Mouse (Mus musculus) liver, embryonic 13.5 days (tissue): ENCODE measurements around the gene Plek. TPM values are rescaled to one million over a fixed set of nuclear protein-coding genes. Genes with fewer than 3 reads are reported as not detected.
A peak's percentile ranks its signal among the peaks of the same experiment; 100 is the strongest.

ENCODE experiments used
- ATAC-seq: fragments of 200-750 bp; cut with Nextera tagmentation; 2 replicates; pipeline ENCODE4 v1.8.0; 2017; ENCODE audit warnings: low read depth, mild to moderate bottlenecking, moderate number of reproducible peaks, moderate library complexity
- DNase-seq: peaks from one replicate; pipeline ENCODE4 v3.0.0; 2022
- H3K27ac ChIP-seq: fragments of 300-500 bp; sonication (generic); 2 replicates; pipeline ENCODE4 v1.5.1; 2015; ENCODE audit warnings: moderate library complexity, mild to moderate bottlenecking, inconsistent platforms
- H3K27me3 ChIP-seq: fragments of 300-500 bp; sonication (generic); 2 replicates; pipeline ENCODE4 v1.6.1; 2015; ENCODE audit warnings: mild to moderate bottlenecking, inconsistent platforms
- H3K36me3 ChIP-seq: fragments of 300-500 bp; sonication (generic); 2 replicates; pipeline ENCODE4 v1.6.1; 2015; ENCODE audit warnings: mild to moderate bottlenecking, inconsistent platforms
- H3K4me1 ChIP-seq: fragments of 300-500 bp; sonication (generic); replicated peaks from 2 replicates; pipeline ENCODE4 v1.6.1; 2015; ENCODE audit warnings: inconsistent platforms
- H3K4me2 ChIP-seq: fragments of 300-500 bp; sonication (generic); 2 replicates; pipeline ENCODE4 v1.6.1; 2015; ENCODE audit warnings: inconsistent platforms, mild to moderate bottlenecking, moderate library complexity
- H3K4me3 ChIP-seq: fragments of 300-500 bp; sonication (generic); replicated peaks from 2 replicates; pipeline ENCODE4 v1.5.1; 2015; ENCODE audit warnings: mild to moderate bottlenecking, inconsistent platforms
- H3K9ac ChIP-seq: fragments of 300-500 bp; sonication (generic); 2 replicates; pipeline ENCODE4 v1.6.1; 2015; ENCODE audit warnings: mild to moderate bottlenecking, inconsistent platforms
- H3K9me3 ChIP-seq: fragments of 300-500 bp; sonication (generic); replicated peaks from 2 replicates; pipeline ENCODE4 v1.6.1; 2016; ENCODE audit warnings: inconsistent platforms
- WGBS: fragments of 180-500 bp; shearing (Covaris S2); methylation state at CpG from one replicate; pipeline ENCODE4 v1.1.7; 2015; ENCODE audit not compliant: insufficient replicate concordance; 5-methylcytosine and 5-hydroxymethylcytosine counted together
- polyA plus RNA-seq: library from polyadenylated mRNA; unstranded; fragments of >200 nt; fragmentation: Nextera tagmentation; extraction: Ambion mirVana; gene quantifications from 2 replicates; pipeline ENCODE4 v1.2.1, GENCODE M21; 2015

Gene Plek
- polyA plus RNA-seq, 1 experiment from 2014 or later: 25.6 TPM

- Histone ChIP-seq H3K36me3 (no peaks in the 10 kb centered on the region), H3K4me2 (no peak overlapping the region), H3K4me3 (no peak overlapping the region), H3K9ac (no peak overlapping the region), H3K4me1 (peaks cover 24% of the 10 kb centered on the region), H3K9me3 (no peaks in the 10 kb centered on the region), H3K27me3 (no peaks in the 10 kb centered on the region), H3K27ac (no peak overlapping the region)
- ATAC-seq (no peak), DNase-seq (no peak)
Observed at GRCm38 (mm10) chr11:16999933-17000332, 52.2 kb downstream of the Plek start.

- Histone ChIP-seq H3K9ac (no peak overlapping the region), H3K4me2 (no peak overlapping the region), H3K9me3 (no peaks in the 10 kb centered on the region), H3K36me3 (no peaks in the 10 kb centered on the region), H3K27ac (no peak overlapping the region), H3K4me3 (no peak overlapping the region), H3K27me3 (no peaks in the 10 kb centered on the region), H3K4me1 (peaks cover 19% of the 10 kb centered on the region)
- ATAC-seq (no peak), DNase-seq (no peak)
- 74% methylated on average over 4 of the region's 4 CpGs for WGBS
Observed at GRCm38 (mm10) chr11:16999387-16999786, 52.8 kb downstream of the Plek start.

- H3K27me3 ChIP-seq: no peaks in the 10 kb centered on the region
- H3K4me3 ChIP-seq: no peak overlapping the region
- peaks cover 7% of the 10 kb centered on the region; the same call in 1 of the 2 replicates for H3K4me1 ChIP-seq
- ATAC-seq (no peak), DNase-seq (no peak)
- no peak overlapping the region for H3K27ac ChIP-seq
- H3K9me3 ChIP-seq: no peaks in the 10 kb centered on the region
- no peak overlapping the region for H3K9ac ChIP-seq
- H3K36me3 ChIP-seq: no peaks in the 10 kb centered on the region
- H3K4me2 ChIP-seq: no peak overlapping the region
Observed at GRCm38 (mm10) chr11:16997465-16997864, 54.7 kb downstream of the Plek start.

GRCm38 (mm10) chr11:16996818-16997217 lies 55.4 kb downstream of the Plek start:
- H3K4me2 ChIP-seq: no peak overlapping the region
- DNase-seq (no peak), ATAC-seq (no peak)
- H3K36me3 ChIP-seq: no peaks in the 10 kb centered on the region
- H3K9me3 ChIP-seq: no peaks in the 10 kb centered on the region
- no peaks in the 10 kb centered on the region for H3K27me3 ChIP-seq
- H3K4me3 ChIP-seq: no peak overlapping the region
- H3K9ac ChIP-seq: no peak overlapping the region
- peaks cover 7% of the 10 kb centered on the region; the same call in 1 of the 2 replicates for H3K4me1 ChIP-seq
- no peak overlapping the region for H3K27ac ChIP-seq

GRCm38 (mm10) chr11:16992880-16993279 lies 59.3 kb downstream of the Plek start:
- Histone ChIP-seq H3K9me3 (no peaks in the 10 kb centered on the region), H3K4me3 (no peak overlapping the region), H3K36me3 (no peaks in the 10 kb centered on the region), H3K9ac (no peak overlapping the region), H3K4me1 (no peaks in the 10 kb centered on the region), H3K27ac (no peak overlapping the region), H3K27me3 (no peaks in the 10 kb centered on the region), H3K4me2 (no peak overlapping the region)
- DNase-seq (no peak), ATAC-seq (no peak)
- WGBS: 58% methylated on average over 6 of the region's 6 CpGs

GRCm38 (mm10) chr11:16989885-16990284 lies 62.3 kb downstream of the Plek start:
- Histone ChIP-seq H3K4me3 (no peak overlapping the region), H3K27me3 (no peaks in the 10 kb centered on the region), H3K9me3 (no peaks in the 10 kb centered on the region), H3K36me3 (no peaks in the 10 kb centered on the region), H3K4me1 (0 out of 2 replicates have a peak, but pooled peaks cover 3% of the 10 kb centered on the region), H3K27ac (no peak overlapping the region), H3K4me2 (no peak overlapping the region), H3K9ac (no peak overlapping the region)
- ATAC-seq (no peak), DNase-seq (no peak)
- WGBS: 78% methylated on average over 5 of the region's 5 CpGs

- Histone ChIP-seq H3K9ac (no peak overlapping the region), H3K27me3 (no peaks in the 10 kb centered on the region), H3K9me3 (no peaks in the 10 kb centered on the region), H3K36me3 (no peaks in the 10 kb centered on the region), H3K4me3 (no peak overlapping the region), H3K27ac (no peak overlapping the region), H3K4me1 (0 out of 2 replicates have a peak, but pooled peaks cover 3% of the 10 kb centered on the region), H3K4me2 (no peak overlapping the region)
- ATAC-seq (no peak), DNase-seq (no peak)
- 58% methylated on average over 6 of the region's 6 CpGs for WGBS
Observed at GRCm38 (mm10) chr11:16987745-16988328, 64.3 kb downstream of the Plek start.

GRCm38 (mm10) chr11:16986550-16987187 lies 65.5 kb downstream of the Plek start:
- WGBS: 56% methylated on average over 7 of the region's 7 CpGs
- H3K9ac ChIP-seq: no peak overlapping the region
- no peak for ATAC-seq

GRCm38 (mm10) chr11:16978161-16978707 lies 73.9 kb downstream of the Plek start:
- Histone ChIP-seq H3K9me3 (no peaks in the 10 kb centered on the region), H3K4me2 (no peak overlapping the region), H3K36me3 (no peaks in the 10 kb centered on the region), H3K27ac (no peak overlapping the region), H3K4me1 (peaks cover 17% of the 10 kb centered on the region), H3K27me3 (no peaks in the 10 kb centered on the region), H3K4me3 (no peak overlapping the region), H3K9ac (no peak overlapping the region)
- DNase-seq (no peak), ATAC-seq (no peak)
- 52% methylated on average over 5 of the region's 5 CpGs for WGBS

More at GRCm38 (mm10) chr11:16986550-16987187, 65.5 kb downstream of the Plek start:
- H3K4me3 ChIP-seq: no peak overlapping the region
- H3K27ac ChIP-seq: no peak overlapping the region
- no peaks in the 10 kb centered on the region for H3K9me3 ChIP-seq
- DNase-seq: no peak
- no peak overlapping the region for H3K4me2 ChIP-seq
- H3K36me3 ChIP-seq: no peaks in the 10 kb centered on the region
- H3K4me1 ChIP-seq: 0 out of 2 replicates have a peak, but pooled peaks cover 3% of the 10 kb centered on the region
- H3K27me3 ChIP-seq: no peaks in the 10 kb centered on the region

- DNase-seq: no peak
Observed at GRCm38 (mm10) chr11:16977611-16978010, 74.6 kb downstream of the Plek start.

GRCm38 (mm10) chr11:16976937-16977336 lies 75.2 kb downstream of the Plek start:
- 13% methylated on average over 4 of the region's 4 CpGs for WGBS
- no peaks in the 10 kb centered on the region for H3K36me3 ChIP-seq
- no peak overlapping the region for H3K4me3 ChIP-seq
- ATAC-seq (peak; percentile 84), DNase-seq (peak; percentile 8)
- no peaks in the 10 kb centered on the region for H3K9me3 ChIP-seq
- H3K9ac ChIP-seq: no peak overlapping the region
- peaks cover 19% of the 10 kb centered on the region for H3K4me1 ChIP-seq
- no peaks in the 10 kb centered on the region for H3K27me3 ChIP-seq
- no peak overlapping the region for H3K27ac ChIP-seq
- no peak overlapping the region for H3K4me2 ChIP-seq

More at GRCm38 (mm10) chr11:16977611-16978010, 74.6 kb downstream of the Plek start:
- H3K4me1 ChIP-seq: peaks cover 17% of the 10 kb centered on the region
- no peak overlapping the region for H3K4me2 ChIP-seq
- no peaks in the 10 kb centered on the region for H3K27me3 ChIP-seq
- 29% methylated on average over 2 of the region's 2 CpGs for WGBS
- 0 out of 2 replicates have a peak, but pooled peaks have one; percentile 21 for ATAC-seq
- no peak overlapping the region for H3K9ac ChIP-seq
- H3K4me3 ChIP-seq: no peak overlapping the region
- H3K9me3 ChIP-seq: no peaks in the 10 kb centered on the region
- no peaks in the 10 kb centered on the region for H3K36me3 ChIP-seq
- H3K27ac ChIP-seq: no peak overlapping the region

- DNase-seq (no peak), ATAC-seq (no peak)
- Histone ChIP-seq H3K4me3 (no peak overlapping the region), H3K9ac (no peak overlapping the region), H3K4me1 (peaks cover 24% of the 10 kb centered on the region), H3K27ac (no peak overlapping the region), H3K36me3 (no peaks in the 10 kb centered on the region), H3K9me3 (no peaks in the 10 kb centered on the region), H3K4me2 (no peak overlapping the region), H3K27me3 (no peaks in the 10 kb centered on the region)
- 73% methylated on average over 1 of the region's 1 CpGs for WGBS
Observed at GRCm38 (mm10) chr11:16973086-16973485, 79.1 kb downstream of the Plek start.
